Mouse (Mus musculus) gastrocnemius, postnatal 25 days (tissue): ENCODE results near the gene Anks6. TPM values are rescaled to one million over a fixed set of nuclear protein-coding genes. Genes with fewer than 3 reads are reported as not detected.
A peak's percentile ranks its signal among the peaks of the same experiment; 100 is the strongest.

Source experiments
- DNase-seq: peaks from one replicate; pipeline ENCODE4 v3.0.0; 2022
- total RNA-seq, 2 experiments: library from RNA; stranded (reverse); gene quantifications; 1 replicate in 1 of 2; 2 replicates in 1 of 2; pipeline ENCODE4 v1.2.3; 2021

The Anks6 gene
- total RNA-seq, 2 experiments from 2014 or later, result 1.2 to 2.1 TPM

DNA sequence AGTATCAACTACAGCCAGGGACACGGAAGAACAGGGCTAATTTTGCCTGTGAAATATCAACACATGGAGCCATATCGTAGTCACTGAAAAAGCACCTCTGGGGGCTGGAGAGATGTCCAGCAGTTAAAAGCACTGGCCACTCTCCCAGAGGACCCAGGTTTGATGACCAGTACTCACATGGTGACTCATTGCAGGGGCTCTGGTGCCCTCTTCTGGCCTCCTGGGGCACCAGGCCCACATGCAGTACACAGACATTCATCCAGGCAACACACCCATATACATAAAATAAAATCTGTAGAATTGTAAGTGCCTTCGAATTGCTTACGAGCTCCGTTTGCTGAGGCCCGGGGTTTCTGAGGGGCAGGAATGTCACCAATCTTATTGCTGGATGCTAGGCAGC is 10.3 kb downstream of the Anks6 start:
- no peak for DNase-seq

DNA sequence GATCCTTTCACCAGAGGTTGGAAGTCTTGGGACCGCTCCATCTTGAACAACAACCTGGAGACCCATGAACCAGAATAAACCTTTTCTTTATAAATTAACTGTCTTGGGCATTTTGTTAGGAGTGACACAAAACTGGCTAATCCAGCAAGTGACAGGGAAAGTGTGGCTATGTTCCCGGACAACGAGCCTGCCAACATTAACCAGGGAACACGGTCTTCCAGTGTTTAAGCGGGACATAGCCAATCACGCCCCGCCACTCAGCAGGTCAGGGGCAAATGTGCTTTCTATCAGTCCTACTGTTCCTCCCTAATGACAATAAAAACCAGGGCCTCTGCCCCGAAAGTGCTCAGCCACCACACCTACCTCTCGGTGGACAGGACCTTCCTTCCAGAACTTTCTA is 13.4 kb downstream of the Anks6 start:
- DNase-seq, result no peak

DNA sequence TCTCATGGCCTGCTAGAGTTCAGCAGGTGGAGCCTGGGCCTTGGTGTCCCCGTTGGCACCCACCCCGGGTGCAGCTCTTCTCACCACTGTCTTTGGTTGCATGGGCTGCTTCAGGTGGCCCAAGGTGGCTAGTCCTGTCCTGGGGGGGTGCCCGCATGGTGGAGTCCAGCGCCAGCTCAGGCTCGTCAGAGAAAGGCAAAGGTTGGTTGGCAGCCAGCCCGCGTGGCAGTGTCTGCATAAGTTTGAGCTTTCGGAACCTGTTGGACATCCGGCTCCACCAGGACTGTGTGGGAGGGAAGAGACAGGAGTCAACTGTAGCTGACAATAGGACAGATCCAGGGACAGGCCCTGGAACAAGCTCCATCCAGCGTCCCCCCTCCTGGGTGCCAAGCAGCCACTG is 17.6 kb downstream of the Anks6 start:
- peak; percentile 4 for DNase-seq

DNA sequence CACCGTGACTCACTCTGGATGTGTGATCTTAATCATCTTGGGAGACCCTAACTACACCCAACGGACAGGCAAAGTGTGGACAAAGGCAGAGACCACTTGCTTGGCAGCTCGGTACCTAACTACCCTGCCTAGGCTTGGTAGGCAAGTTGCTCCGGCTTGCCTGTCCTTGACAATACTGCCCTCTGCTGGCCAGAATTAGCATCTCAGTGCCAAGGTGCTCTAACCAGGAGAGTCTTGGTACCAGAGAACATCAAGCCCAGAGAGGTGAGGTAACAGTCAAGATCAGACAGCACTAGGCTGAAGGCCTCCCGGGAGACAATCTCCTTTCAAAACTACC is 19.9 kb downstream of the Anks6 start:
- DNase-seq, result peak; percentile 38

DNA sequence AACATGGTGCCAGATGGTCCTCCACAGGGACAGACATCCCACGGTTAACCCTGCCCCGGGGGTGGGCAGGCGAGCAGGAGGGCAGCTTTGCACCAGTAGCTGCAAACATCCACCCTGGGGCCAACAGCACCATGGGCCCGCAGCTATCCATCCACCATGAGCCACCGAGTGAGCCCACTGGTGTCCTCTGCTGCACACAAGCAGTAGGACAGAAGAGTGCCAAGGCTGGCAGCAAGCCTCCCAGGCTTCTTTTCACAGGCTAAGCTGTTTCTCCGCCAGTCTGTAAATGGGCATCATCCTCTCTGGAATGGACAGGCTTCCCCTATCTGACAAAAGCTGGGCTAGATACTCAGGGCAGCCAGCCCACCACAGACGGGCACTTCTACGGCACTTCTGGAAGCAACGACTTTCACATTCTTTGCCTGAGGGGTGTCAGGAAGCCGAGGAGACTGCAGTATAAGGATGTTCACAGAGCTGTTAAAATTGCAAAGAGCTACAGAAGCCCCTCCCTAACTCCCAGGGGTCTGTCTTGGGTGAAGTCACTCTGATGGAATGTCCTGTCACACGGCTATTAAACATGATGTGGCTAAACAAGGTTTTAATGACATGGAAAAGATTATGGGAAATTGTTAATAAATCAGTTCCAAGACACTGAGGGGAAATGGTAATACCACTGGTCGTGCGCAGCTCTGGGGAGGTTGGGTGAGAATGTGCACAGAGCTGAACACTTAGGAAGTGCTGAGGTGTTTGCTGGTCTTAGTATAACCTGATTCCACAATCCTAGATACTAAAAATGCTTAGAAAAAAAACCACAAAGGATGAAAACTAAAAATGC is 20.5 kb downstream of the Anks6 start:
- peak; percentile 5 for DNase-seq

DNA sequence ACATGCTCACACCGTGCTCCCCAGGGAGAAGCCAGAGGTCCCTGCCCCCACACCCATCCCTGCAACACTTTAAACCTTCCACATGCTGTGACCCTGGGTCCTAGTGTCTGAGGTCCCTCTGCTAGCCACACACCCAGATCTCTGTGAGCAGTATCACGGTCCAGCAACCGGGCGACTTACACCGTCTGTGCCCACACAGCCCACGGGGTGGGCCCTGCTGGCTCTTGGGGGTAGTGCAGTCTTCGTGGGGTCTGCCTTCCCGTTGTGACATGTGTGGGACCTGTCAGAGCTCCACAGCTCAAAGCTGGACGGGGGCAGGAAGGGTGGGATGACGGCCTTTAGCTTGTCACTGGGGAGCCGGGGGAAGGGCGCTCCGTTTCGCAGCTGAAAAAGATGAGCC is 21.7 kb downstream of the Anks6 start:
- no peak for DNase-seq

DNA sequence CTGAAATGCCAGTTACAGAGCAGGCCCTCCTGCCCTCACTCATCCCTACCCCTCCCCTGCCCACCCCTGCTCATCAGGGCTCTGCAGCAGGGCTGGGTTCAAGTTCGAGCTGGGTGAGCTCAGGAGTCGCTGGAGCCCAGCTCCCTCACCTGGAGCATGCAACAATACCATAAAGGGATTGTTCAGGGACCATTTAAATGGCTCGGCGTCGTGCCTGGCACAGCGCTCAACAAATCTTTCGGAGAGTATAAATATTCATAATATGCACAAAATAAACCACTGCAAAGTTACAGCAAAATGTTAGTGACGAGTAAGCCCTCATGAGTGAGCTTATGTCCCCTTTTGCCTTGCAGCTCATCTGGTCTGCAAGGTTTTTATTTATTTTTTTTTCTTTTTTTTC is 25.1 kb downstream of the Anks6 start:
- no peak for DNase-seq

DNA sequence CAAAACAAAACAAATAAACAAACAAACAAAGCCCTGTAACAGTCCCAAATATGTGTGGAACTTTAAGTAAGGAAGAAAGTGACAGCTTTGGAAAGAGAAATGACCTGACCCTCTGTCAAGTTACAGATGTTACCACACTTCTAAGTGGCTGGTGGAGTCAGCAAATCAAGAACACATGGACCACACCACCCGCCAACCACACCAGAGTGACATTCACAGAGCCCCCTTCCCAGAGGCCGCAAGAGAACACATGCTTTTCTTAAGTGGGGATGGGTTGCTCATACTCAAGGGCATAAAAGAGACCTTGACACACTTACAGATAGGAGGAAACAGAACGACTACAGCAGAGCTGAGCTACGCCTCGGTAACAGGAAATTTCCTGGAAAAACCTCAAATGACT is 28.4 kb downstream of the Anks6 start:
- DNase-seq, result no peak

DNA sequence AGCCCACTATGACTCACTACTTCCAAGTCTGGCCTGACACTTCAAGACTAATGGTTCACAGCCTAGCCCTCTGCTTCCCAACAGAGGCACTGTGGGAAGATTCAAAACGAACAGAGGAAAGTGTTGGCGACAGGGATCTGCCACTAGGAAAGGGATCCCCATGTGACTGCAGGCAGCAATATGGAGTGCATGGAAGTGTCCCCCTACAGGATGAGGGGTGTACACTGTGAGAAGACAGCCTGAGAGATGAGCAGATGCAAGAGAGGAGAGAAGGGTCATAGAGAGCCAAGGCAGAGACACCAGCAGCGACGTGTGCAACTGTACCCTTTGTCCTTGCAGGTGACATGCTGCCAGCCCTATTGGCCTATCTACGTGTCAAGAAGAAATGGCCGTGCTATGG is 33.3 kb downstream of the Anks6 start:
- DNase-seq, result peak; percentile 3

DNA sequence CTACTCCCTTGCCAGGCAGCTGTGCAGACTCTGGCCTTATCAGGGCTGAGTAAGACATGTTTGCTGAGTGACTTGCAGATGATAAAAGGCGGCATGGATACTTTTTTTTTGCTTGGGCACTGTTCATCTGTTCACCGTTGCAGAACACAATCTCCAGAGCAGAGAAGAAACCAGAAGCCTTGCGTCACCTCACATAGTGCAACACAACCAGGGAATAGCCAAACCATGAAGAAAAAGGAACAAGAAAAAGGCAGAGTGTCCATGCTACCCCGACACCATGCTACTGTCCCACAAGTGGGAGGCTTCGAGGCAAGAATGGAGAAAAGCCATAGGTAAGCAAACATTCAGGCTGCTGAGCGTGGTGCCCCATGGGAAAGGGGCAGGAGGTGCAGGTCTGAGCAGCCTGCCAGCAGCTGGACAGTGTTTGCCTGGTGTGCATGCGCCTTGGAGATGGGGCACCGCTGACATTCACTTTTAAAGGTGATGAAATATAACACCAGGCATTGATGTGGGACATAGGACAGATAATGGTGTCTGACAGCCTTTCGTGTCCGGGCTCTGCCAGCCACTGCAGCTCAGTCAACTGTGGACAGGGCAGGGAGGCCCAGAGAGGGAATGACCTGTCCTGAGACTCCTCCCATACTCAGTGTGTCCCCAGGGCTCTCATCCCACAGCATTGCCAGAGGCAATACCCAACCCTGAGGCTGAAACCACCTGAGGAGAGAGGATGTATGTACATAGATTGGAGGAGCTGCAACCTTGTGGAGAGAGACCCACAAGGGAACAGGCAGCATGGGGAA is 34.2 kb downstream of the Anks6 start:
- DNase-seq, result no peak

DNA sequence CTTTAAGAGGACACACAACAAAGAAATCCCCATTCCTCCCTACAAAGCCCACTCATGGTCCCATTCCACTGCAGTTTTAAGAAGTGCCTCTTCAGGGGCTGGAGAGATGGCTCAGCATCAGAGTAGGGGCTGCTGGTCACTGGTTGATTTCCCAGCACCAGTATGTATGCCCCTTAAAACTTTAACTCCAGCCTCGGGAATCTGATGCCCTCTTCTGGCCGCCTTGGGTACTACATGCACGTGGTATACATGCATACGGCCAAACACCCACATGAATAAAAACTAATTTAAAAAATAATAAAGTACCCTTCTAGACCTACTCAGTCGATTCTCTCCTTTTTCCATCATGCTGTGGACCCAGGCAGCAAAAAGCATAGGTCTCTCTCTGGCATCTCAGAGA is 36.7 kb downstream of the Anks6 start:
- DNase-seq, result no peak

DNA sequence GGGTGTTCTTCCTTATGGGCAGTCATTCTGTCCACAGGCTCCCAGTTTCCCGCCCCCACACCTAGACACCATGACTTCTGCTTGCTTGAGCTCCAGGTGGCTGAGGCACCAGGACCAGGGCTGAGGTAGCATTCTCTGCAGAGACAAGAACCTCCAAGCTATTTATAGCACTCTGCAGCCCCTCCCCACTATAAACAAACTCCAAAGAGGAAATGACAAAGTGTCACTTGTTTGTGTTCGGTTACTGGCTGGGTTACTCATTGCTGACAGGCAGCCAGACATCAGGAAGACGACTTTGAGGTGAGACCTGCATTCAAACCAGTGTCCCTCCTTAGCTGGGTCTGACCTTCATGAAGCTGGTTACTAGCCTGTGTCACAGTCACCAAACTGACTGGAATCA is 42.1 kb downstream of the Anks6 start:
- no peak for DNase-seq

DNA sequence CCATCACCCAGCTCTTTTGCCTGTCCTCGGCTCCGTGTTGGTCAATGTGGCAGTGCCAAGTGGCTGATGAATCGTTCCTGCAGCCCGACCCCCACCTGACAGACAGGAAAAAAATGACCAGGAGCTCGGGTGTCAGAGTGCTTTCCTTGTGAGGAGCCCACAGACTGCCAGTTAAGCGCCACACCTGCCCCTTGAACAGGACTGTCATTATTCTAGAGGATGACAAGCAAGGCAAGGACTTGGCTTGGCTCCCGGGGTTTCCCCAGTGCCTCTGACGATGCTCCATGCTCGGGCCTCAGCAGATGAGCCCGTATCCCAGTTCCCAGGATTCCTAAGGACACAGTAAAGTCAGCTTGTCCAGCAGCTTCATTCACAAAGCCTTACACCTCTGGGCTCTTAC is 44.8 kb downstream of the Anks6 start:
- DNase-seq, result no peak

DNA sequence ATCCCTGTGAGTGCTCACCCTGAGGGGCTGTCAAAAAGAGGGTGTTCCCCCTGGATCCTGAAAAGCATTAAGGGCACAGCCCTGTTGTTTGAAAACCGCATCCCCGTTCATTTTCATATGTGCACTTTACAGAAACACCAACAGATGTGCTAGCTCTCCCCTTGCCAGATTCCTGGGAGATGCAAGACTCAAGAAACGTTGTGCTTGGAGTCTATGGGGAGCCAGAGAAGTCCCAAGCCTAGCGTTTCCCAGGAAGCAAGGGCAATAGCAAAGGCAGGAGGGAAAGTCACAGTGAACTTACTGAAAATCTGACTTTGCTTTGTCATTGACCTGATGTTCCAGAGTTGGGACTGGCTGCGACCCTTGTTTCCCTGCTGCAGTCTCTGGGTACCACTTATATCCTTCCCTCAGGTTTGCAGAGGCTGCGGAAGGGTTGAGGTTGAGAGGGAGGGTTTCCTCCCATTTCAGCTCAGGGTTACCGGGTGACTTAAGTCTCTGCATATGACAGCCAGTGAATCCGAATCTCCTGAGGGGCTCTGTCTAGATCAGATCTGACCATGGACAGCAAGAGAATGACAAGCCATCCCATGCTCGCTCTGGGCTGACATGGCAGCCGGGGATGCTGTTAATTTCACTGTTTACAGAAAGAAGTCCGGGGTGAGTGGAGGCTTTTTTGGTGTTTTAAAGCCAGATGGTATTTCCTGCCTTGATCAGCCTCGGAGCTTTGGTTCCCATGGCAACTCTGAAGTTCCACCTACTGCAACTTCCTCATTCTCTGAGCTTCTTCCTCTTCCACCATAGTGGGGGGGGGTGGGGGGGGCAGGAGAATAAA is 46.6 kb downstream of the Anks6 start:
- DNase-seq, result peak; percentile 35

DNA sequence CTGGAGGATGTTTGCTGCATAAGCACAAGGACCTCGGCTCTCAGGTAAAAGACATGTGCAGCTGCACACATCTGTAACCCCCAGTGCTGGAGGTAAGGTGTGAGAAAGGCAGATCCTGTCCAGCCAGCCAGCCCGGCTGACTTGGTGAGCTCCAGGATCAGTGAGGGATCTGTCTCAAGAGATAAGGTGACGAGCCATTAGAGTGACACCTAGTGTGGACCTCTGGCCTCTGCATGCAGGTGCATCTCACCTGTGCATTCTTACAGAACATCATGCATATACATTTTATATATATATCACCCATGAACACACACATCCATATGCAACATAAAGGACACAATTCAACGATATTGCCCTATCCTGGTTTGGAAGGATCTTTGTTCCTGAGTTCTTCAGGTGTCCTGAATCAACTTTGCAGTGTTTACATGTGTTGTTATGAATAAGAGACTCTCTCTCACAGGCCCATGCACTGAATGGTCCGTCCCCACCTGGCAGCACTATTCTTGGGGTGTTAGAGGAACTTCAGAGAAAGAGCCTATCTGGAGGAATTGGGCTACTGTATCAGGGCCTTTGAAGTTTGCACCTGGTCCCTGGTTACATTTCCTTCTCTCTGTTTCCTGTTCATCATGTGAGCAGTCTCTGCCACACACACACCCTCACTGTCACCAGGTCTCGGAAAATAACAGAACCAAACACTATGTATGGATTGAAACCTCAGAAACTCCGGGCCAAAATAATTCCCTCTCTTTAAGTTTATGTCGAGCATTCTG is 56.4 kb downstream of the Anks6 start:
- no peak for DNase-seq

DNA sequence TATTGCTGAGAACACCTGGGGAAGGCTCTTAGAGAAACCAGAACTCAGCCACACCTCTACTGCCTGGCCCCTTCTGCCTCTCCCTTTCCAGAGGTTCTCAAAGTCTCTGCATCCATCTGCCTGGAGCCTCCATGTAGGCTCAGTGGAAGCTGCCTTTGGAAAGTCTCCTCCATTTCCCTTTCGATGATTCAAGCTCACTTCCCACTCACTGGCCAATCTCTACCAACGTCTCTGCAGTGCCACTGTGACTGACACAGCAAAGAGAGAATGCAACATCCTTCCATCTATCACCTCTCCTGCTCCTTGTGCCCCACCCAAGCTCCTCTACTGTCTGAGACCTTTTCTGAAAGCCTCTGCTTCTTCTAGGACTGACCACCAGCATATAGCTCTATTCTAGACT is 59.3 kb downstream of the Anks6 start:
- no peak for DNase-seq

DNA sequence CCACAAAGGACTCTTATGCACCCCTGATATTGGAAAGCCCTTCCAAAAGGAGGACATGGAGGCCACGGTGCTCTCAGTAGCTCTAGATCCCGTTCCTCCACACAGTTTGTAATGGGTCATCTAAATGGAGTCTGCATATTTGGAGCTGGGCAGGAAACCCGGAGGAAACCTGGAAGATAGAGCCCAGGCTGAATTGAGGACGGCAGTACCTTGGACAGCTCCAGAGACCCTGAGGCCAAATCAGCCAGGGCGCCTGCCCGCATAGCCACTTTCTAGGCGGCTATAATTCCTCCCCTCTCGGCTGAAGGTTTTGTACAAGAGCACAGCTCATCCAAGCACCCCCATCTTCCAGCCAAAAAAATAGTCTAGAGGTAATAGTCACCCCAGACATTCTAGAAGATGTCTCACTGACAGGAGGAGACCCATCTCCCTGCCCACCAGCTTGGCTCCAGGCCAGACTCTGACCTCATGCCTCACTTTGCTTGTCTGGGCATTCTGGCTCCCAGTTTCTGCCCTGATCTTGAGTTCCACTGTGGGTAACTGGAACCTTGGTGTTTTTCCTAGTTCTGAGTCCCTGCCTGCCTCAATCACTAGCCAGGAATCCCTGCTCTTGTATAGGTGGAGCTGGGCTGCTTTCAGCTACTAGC is 64.3 kb downstream of the Anks6 start:
- DNase-seq, result no peak

DNA sequence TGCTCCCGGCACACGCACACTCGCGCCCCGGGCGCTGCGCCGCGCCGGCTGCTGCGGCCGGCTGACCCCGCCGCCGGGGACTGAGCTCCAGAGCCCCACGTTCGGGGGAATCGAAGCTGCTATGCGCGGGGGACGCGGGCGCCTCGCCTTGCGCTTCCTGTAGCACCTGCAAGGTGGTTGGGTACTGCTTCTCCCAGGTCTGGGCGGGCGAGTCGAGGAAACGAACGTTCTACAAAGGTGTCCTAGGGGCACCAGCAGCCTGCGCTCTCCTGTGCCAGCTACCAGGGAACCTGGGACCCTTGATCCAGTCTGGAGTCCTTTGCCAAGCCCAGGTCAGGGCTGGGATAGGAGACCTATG is 65.3 kb downstream of the Anks6 start:
- no peak for DNase-seq

DNA sequence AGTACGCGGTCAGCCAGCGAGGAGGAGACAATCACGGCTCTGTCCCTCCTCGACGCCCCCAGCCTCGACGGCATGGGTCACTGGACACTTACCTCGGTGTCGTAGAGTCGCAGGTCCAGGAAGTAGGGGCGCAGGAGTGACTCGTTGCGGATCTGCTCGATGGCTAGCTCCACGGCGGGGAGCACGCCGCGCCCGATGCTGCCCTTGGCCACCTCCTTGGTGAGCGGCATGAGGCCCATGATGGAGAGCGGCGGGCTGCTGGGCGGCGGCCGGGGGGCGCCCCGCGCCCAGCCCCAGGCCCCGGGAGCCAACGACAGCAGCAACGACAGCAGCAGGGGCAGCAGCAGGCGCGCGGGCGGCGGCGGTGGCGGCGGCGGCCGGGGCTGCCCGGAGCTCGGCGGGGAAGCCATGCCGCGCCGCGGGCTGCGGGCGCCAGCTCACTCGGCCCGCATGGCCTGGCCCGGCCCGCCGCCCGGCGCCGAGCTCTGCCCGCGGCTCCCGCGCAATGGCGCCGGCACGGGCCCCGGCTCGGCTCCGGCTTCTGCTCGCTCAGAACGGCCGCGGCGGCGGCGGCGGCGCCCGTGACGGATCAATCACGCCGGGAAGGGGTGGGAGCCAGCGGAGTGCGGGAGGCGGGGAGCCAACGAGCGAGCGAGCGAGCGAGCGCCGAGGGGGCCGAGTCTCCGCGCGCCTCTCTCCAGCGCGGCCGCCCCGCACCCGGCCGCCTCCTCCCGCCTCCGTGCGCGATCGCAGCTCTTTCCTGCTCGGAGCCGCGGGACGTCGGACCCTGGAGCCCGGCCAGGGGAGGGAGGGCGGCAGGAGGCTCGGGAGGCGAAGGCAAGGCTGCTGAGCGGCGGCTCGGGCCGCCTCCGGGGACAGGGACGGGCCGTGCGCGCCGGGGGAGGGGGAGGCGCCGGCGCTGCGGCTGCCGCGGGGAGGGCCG is 65.9 kb downstream of the Anks6 start, which contains the start of gene Gabbr2:
Gene Gabbr2, minus strand, starts transcription at position 858 of the 943 bp plus-strand sequence.
- no peak for DNase-seq

DNA sequence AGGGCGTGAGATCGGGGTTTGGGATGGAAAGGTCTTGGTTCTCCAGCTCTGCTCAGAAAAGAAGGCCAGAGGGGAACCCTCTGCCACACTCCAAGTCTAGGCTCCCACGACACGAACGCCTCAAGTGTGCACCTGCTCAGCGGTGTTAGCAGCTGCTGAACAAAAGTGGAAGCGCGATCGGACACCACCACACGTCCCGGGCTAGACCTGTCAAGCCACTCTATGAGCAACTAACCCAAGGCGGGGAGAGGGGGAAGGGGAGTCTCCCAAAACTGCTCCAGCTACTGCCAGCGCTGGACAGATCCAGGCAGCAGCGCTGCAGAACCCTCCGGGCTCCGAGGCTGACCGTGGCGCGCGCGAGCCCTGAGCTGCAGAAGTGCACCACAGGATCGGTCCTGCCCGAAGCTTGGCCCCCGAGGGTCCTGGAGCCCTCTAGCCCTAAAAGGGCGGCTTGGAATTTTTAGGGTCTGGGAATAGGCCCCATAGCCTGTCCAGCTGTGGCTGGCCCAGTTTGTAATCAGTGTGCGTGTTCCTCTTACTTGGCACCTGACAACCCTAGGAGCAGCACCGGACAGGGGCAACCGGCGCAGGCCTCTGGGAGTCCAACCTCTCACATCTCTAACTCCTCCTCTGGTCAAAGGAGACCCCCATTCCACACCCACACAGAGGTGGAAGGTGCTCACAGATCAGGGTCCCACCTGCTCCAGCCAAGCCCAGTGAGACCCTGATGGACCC is 66.8 kb downstream of the Anks6 start:
- DNase-seq, result no peak
